Mouse (Mus musculus): ENCODE measurements around the gene Tra2a. TPM values are rescaled to one million over a fixed set of nuclear protein-coding genes. Genes with fewer than 3 reads are reported as not detected.
"Not testable (repeated sequence)": the region's sequence is repeated elsewhere in the genome, so short reads cannot be mapped to it uniquely, and the experiment has no call there.

The Tra2a gene
- polyA plus RNA-seq, 1 experiment from 2014 or later: 51.6 TPM

DNA sequence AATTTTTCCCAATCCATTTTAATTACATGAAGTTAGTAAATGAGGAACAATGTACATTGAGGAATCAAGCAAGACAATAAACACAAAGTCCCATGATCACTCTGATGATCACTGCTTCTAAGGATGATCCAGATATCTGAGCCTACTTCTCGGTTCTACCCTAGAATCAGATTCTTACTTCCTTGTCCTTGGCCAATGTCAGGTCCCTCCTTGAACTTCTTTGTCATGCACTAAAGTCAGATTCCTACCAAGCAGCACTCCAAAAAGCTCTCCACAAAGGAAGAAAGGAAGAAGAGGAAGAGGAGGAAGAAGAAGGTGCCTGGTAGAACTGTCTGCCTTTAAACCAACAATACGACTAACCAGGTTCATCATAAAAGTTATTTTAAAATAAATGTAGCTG is 9.0 kb upstream of the Tra2a start:
- H3K27ac ChIP-seq (ENCODE audit: low read depth): no peak overlapping the region
- no peak overlapping the region for H3K9ac ChIP-seq
- TF ChIP-seq CTCF (IDR thresholded peaks at IDR 0.05; ENCODE audit: low read depth): no peak
- no peak for DNase-seq
- H3K9me3 ChIP-seq (ENCODE audit: low read depth, low read length): no peaks in the 10 kb centered on the region
- no peak for ATAC-seq (ENCODE audit: insufficient read depth)
- H3K36me3 ChIP-seq (ENCODE audit: insufficient read depth): no peaks in the 10 kb centered on the region
- WGBS: 91% methylated on average over 2 of the region's 2 CpGs
- no peak overlapping the region for H3K4me2 ChIP-seq
- no peak overlapping the region for H3K4me3 ChIP-seq (ENCODE audit: low read depth, low read length)
- H3K27me3 ChIP-seq (ENCODE audit: insufficient read depth, low read length): no peaks in the 10 kb centered on the region
- H3K4me1 ChIP-seq (ENCODE audit: insufficient read depth): no peaks in the 10 kb centered on the region

DNA sequence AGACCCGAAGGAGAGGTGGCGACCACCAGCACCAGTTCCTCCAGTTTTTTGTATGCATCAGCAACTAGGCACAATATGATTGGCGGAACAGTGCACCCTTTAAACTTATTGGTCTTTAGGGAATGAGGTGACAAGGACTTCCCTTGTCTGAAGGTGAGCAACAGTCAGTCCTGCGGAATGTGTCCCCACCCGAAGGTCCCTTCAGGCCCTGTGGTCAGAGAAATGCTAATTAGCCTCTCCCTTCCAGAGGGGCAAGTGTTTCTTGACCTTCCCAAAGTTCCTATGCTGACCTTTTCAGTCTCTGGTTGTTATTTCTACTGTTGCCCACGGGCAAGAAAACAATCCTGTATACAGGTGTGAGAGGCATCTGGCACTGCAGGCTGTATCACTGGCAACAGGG is 8.0 kb upstream of the Tra2a start:
- WGBS: 75% methylated on average over 6 of the region's 6 CpGs
- no peaks in the 10 kb centered on the region for H3K36me3 ChIP-seq (ENCODE audit: insufficient read depth)
- H3K9me3 ChIP-seq (ENCODE audit: low read depth, low read length): no peaks in the 10 kb centered on the region
- no peak for TF ChIP-seq CTCF (IDR thresholded peaks at IDR 0.05; ENCODE audit: low read depth)
- DNase-seq (no peak), ATAC-seq (ENCODE audit: insufficient read depth) (no peak)
- H3K9ac ChIP-seq: no peak overlapping the region
- H3K27me3 ChIP-seq (ENCODE audit: insufficient read depth, low read length): no peaks in the 10 kb centered on the region
- no peak overlapping the region for H3K4me3 ChIP-seq (ENCODE audit: low read depth, low read length)
- no peak overlapping the region for H3K4me2 ChIP-seq
- no peak overlapping the region for H3K27ac ChIP-seq (ENCODE audit: low read depth)
- H3K4me1 ChIP-seq (ENCODE audit: insufficient read depth): no peaks in the 10 kb centered on the region

DNA sequence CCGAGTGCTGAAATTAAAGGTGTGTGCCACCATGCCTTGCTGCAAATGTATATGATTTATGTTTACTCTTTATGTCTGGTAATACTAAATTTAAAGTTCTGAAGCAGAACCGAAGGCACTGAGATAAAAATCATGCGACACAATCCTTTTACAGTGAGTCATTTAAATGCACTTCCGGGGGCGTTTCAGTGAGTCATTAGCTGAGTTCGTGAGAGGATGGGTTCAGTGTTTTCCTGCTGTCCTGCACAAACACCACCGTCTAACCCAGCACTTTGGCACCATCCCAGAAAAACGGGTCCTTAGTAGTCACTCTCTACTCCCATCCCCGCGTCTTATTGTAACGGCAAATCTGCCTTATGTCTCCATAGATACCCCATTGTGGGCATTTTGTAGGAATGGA is 6.1 kb upstream of the Tra2a start:
- Histone ChIP-seq H3K4me1 (ENCODE audit: insufficient read depth) (no peaks in the 10 kb centered on the region), H3K36me3 (ENCODE audit: insufficient read depth) (no peaks in the 10 kb centered on the region), H3K4me3 (ENCODE audit: low read depth, low read length) (no peak overlapping the region), H3K27ac (ENCODE audit: low read depth) (no peak overlapping the region), H3K9ac (no peak overlapping the region), H3K4me2 (no peak overlapping the region), H3K9me3 (ENCODE audit: low read depth, low read length) (no peaks in the 10 kb centered on the region), H3K27me3 (ENCODE audit: insufficient read depth, low read length) (no peaks in the 10 kb centered on the region)
- no peak for TF ChIP-seq CTCF (IDR thresholded peaks at IDR 0.05; ENCODE audit: low read depth)
- 55% methylated on average over 11 of the region's 11 CpGs for WGBS
- no peak for ATAC-seq (ENCODE audit: insufficient read depth)
- DNase-seq: no peak

DNA sequence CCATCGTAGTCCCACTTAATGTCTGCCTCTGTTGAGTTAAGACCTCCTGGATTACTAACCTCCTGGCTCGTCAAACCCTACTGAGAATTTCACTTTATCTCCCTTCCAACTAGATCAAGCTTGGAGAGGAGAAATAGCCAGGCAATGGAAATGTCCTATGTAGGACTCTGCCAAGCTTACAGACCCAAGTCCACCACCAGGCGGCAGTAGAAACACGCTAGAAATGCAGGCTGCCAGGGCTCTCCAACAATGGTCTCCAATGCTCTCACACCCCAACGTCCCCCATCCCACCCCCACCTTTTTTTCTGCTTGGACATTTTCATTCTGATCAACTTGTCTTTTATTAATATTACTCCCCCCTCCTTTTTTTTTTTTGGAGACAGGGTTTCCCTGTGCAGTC is 5.4 kb upstream of the Tra2a start:
- no peaks in the 10 kb centered on the region for H3K4me1 ChIP-seq (ENCODE audit: insufficient read depth)
- H3K36me3 ChIP-seq (ENCODE audit: insufficient read depth): no peaks in the 10 kb centered on the region
- ATAC-seq (ENCODE audit: insufficient read depth) (peak; percentile 77), DNase-seq (peak; percentile 91)
- no peaks in the 10 kb centered on the region for H3K27me3 ChIP-seq (ENCODE audit: insufficient read depth, low read length)
- H3K4me3 ChIP-seq (ENCODE audit: low read depth, low read length): no peak overlapping the region
- peak; percentile 87 for TF ChIP-seq CTCF (IDR thresholded peaks at IDR 0.05; ENCODE audit: low read depth)
- H3K9me3 ChIP-seq (ENCODE audit: low read depth, low read length): no peaks in the 10 kb centered on the region
- H3K27ac ChIP-seq (ENCODE audit: low read depth): no peak overlapping the region
- H3K9ac ChIP-seq: no peak overlapping the region
- WGBS: 15% methylated on average over 5 of the region's 5 CpGs
- H3K4me2 ChIP-seq: no peak overlapping the region

DNA sequence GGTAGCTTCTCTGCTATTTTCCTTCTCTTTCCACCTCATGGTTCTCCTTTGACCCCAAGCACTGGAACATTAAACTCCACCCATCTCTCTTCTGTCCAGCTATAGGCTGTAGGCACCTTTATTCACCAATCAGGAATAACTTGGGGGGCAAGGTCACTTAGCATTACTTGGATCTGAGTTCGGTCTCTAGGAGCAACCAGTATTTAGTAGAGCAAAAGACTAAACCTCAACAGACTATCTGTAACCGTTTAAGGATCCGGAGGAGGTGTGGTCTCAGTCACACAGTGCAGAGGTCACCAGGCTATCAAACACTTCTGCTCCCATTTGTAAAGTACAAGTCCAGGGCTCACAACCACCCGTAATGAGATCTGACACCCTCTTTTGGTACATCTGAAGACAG is 3.9 kb upstream of the Tra2a start:
- ATAC-seq (ENCODE audit: insufficient read depth) (no peak), DNase-seq (no peak)
- H3K27me3 ChIP-seq (ENCODE audit: insufficient read depth, low read length): no peaks in the 10 kb centered on the region
- H3K9ac ChIP-seq: no peak overlapping the region
- no peaks in the 10 kb centered on the region for H3K36me3 ChIP-seq (ENCODE audit: insufficient read depth)
- no peak overlapping the region for H3K4me3 ChIP-seq (ENCODE audit: low read depth, low read length)
- no peak overlapping the region for H3K27ac ChIP-seq (ENCODE audit: low read depth)
- no peak overlapping the region for H3K4me2 ChIP-seq
- no peaks in the 10 kb centered on the region for H3K9me3 ChIP-seq (ENCODE audit: low read depth, low read length)
- TF ChIP-seq CTCF (IDR thresholded peaks at IDR 0.05; ENCODE audit: low read depth): no peak
- WGBS: 35% methylated on average over 4 of the region's 4 CpGs
- H3K4me1 ChIP-seq (ENCODE audit: insufficient read depth): no peaks in the 10 kb centered on the region

DNA sequence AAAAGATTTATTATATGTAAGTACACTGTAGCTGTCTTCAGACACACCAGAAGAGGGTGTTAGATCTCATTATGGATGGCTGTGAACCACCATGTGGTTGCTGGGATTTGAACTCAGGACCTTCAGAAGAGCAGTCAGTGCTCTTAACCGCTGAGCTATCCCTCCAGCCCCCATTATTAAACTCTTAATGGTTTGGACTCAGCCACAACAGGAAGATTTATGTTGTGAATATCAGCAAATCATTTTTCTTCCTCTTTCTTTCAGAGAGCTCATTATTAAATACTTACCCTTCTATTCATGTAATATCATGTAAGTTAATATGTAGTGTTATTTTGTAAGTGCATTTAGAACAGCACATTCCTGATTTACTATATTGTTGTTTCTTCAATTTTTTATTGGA is 1.4 kb upstream of the Tra2a start:
- not testable (repeated sequence) for DNase-seq; H3K27me3 ChIP-seq (ENCODE audit: insufficient read depth, low read length); H3K9ac ChIP-seq; H3K36me3 ChIP-seq (ENCODE audit: insufficient read depth); H3K4me3 ChIP-seq (ENCODE audit: low read depth, low read length); H3K9me3 ChIP-seq (ENCODE audit: low read depth, low read length); H3K4me2 ChIP-seq; H3K27ac ChIP-seq (ENCODE audit: low read depth); ATAC-seq (ENCODE audit: insufficient read depth)
- WGBS: 91% methylated on average over 1 of the region's 1 CpGs
- H3K4me1 ChIP-seq (ENCODE audit: insufficient read depth): peaks cover 11% of the 10 kb centered on the region

DNA sequence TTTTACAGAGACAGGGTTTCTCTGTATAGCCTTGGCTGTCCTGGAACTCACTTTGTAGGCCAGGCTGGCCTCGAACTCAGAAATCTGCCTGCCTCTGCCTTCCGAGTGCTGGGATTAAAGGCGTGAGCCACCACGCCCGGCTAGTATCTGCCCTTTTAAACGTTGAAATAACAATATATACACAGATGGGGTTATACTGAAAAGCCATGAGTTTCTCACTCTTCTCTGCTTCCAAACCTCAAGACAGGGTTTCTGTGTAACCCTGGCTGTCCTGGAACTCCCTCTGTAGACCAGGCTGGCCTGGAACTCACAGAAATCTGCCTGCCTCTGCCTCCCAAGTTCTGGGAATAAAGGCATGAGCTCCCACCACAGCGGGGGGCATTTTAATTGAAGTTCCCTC is 613 bp upstream of the Tra2a start:
- H3K36me3 ChIP-seq (ENCODE audit: insufficient read depth); H3K9me3 ChIP-seq (ENCODE audit: low read depth, low read length); H3K27me3 ChIP-seq (ENCODE audit: insufficient read depth, low read length); ATAC-seq (ENCODE audit: insufficient read depth); DNase-seq: not testable (repeated sequence)
- peak overlapping the region; percentile 99 for H3K27ac ChIP-seq (ENCODE audit: low read depth)
- WGBS: 88% methylated on average over 7 of the region's 7 CpGs
- peaks cover 11% of the 10 kb centered on the region for H3K4me1 ChIP-seq (ENCODE audit: insufficient read depth)
- H3K4me3 ChIP-seq (ENCODE audit: low read depth, low read length): peak overlapping the region; percentile 100; the same call in 1 of the 2 replicates
- H3K9ac ChIP-seq: peak overlapping the region; percentile 100; the same call in 1 of the 2 replicates
- H3K4me2 ChIP-seq: peak overlapping the region; percentile 65

Data from lung, embryonic 14.5 days (tissue).